Mouse (Mus musculus): Measurements from ENCODE around the gene Dab1.

GRCm38 (mm10) chr4:104395515-104395914 is 776.4 kb downstream of the Dab1 start:
- TF ChIP-seq ETS1 (IDR thresholded peaks at IDR 0.05; ENCODE audit: low read depth, low read length) (no peak), USF2 (IDR thresholded peaks at IDR 0.05; ENCODE audit: borderline replicate concordance in 1 of 2, insufficient read depth in 1 of 2, low read depth in 1 of 2, low read length in 2 of 2) (no peak)

All from MEL (cell line).